Mouse (Mus musculus): ENCODE measurements around the gene Icam2.

DNA sequence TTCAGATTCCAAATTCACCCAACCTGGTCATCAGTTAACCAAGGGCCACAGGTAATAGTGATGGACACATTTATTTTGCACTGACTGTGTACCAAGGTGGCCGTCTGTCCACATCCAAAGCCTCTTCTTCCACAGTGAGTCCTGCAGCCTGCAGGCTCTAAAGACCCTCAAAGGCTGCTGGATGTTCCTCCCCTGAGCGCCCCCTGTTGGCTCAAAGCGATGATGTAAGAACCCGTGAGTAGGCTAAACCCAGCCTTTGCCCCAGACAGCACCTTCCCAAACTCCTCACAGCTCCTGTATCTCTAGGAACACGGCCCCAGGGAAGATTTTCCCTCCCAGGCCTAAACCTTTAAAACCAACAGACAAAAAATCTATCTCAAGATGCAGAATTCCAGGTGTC lies 28.5 kb downstream of the Icam2 start:
- TF ChIP-seq TAL1 (IDR thresholded peaks at IDR 0.05; ENCODE audit: low read length): no peak
- no peak for TF ChIP-seq GATA1 (IDR thresholded peaks at IDR 0.05; ENCODE audit: low read length)
